Mouse (Mus musculus) c-Kit-negative CD71-positive TER-119-positive erythroid progenitor cells, embryonic 14.5 days (primary cell): ENCODE results near the gene Ddhd1.

ENCODE experiments used
- DNase-seq: peaks from one replicate; pipeline ENCODE4 v3.0.0-alpha.2; 2013; ENCODE audit warnings: low read depth, low spot score

Gene Ddhd1

GRCm38 (mm10) chr14:45657641-45658611 is at the start of gene Ddhd1:
TSS of gene Ddhd1 (minus strand) at chr14:45658143.
- peak; percentile 80 for DNase-seq

GRCm38 (mm10) chr14:45707176-45707910 is 49.4 kb upstream of the Ddhd1 start:
- DNase-seq = no peak

GRCm38 (mm10) chr14:45700031-45700572 is 42.2 kb upstream of the Ddhd1 start:
- DNase-seq = no peak

GRCm38 (mm10) chr14:45698867-45699266 is 40.9 kb upstream of the Ddhd1 start:
- no peak for DNase-seq

- no peak for DNase-seq
Observed at GRCm38 (mm10) chr14:45696098-45696497, 38.2 kb upstream of the Ddhd1 start.

GRCm38 (mm10) chr14:45693891-45694290 is 35.9 kb upstream of the Ddhd1 start:
- DNase-seq = no peak

- peak; percentile 21 for DNase-seq
Observed at GRCm38 (mm10) chr14:45690520-45691246, 32.7 kb upstream of the Ddhd1 start.

- DNase-seq = no peak
Observed at GRCm38 (mm10) chr14:45685313-45685712, 27.4 kb upstream of the Ddhd1 start.

GRCm38 (mm10) chr14:45676722-45677121 is 18.8 kb upstream of the Ddhd1 start:
- DNase-seq = no peak

- no peak for DNase-seq
Observed at GRCm38 (mm10) chr14:45668325-45668724, 10.4 kb upstream of the Ddhd1 start.

- DNase-seq = no peak
Observed at GRCm38 (mm10) chr14:45667231-45667630, 9.3 kb upstream of the Ddhd1 start.

- DNase-seq = no peak
Observed at GRCm38 (mm10) chr14:45661575-45661974, 3.6 kb upstream of the Ddhd1 start.

- no peak for DNase-seq
Observed at GRCm38 (mm10) chr14:45660315-45660714, 2.4 kb upstream of the Ddhd1 start.

GRCm38 (mm10) chr14:45656831-45657640 is 907 bp downstream of the Ddhd1 start:
- no peak for DNase-seq

GRCm38 (mm10) chr14:45654876-45655416 is 3.0 kb downstream of the Ddhd1 start:
- DNase-seq = no peak

GRCm38 (mm10) chr14:45653756-45654155 is 4.2 kb downstream of the Ddhd1 start:
- DNase-seq = peak; percentile 71

GRCm38 (mm10) chr14:45648999-45649818 is 8.7 kb downstream of the Ddhd1 start:
- no peak for DNase-seq

- no peak for DNase-seq
Observed at GRCm38 (mm10) chr14:45648144-45648543, 9.8 kb downstream of the Ddhd1 start.

GRCm38 (mm10) chr14:45647632-45648031 is 10.3 kb downstream of the Ddhd1 start:
- no peak for DNase-seq

GRCm38 (mm10) chr14:45647175-45647574 is 10.8 kb downstream of the Ddhd1 start:
- DNase-seq = no peak
